Mouse (Mus musculus): ENCODE measurements around the gene Pkig.

Pkig gene

GRCm38 (mm10) chr2:163712473-163712872 is 54.3 kb downstream of the Pkig start:
- DNase-seq = peak; percentile 71

GRCm38 (mm10) chr2:163712874-163713273 is 54.7 kb downstream of the Pkig start:
- peak; percentile 59 for DNase-seq

GRCm38 (mm10) chr2:163713340-163713739 is 55.2 kb downstream of the Pkig start:
- peak; percentile 53 for DNase-seq

- DNase-seq = no peak
Observed at GRCm38 (mm10) chr2:163716448-163716847, 58.3 kb downstream of the Pkig start.

- DNase-seq = peak; percentile 38
Observed at GRCm38 (mm10) chr2:163716853-163717252, 58.7 kb downstream of the Pkig start.

- DNase-seq = no peak
Observed at GRCm38 (mm10) chr2:163718526-163718925, 60.3 kb downstream of the Pkig start.

- peak; percentile 87 for DNase-seq
Observed at GRCm38 (mm10) chr2:163718951-163719603, 60.9 kb downstream of the Pkig start.

- no peak for DNase-seq
Observed at GRCm38 (mm10) chr2:163719616-163720015, 61.4 kb downstream of the Pkig start.

GRCm38 (mm10) chr2:163722550-163722949 is 64.4 kb downstream of the Pkig start:
- DNase-seq = no peak

- DNase-seq = no peak
Observed at GRCm38 (mm10) chr2:163726766-163727393, 68.7 kb downstream of the Pkig start.

GRCm38 (mm10) chr2:163728300-163728699 is 70.1 kb downstream of the Pkig start:
- no peak for DNase-seq

- DNase-seq = no peak
Observed at GRCm38 (mm10) chr2:163732021-163732420, 73.8 kb downstream of the Pkig start.

- no peak for DNase-seq
Observed at GRCm38 (mm10) chr2:163735163-163735562, 77.0 kb downstream of the Pkig start.

GRCm38 (mm10) chr2:163735980-163736379 is 77.8 kb downstream of the Pkig start:
- no peak for DNase-seq

GRCm38 (mm10) chr2:163742656-163743055 is 84.5 kb downstream of the Pkig start:
- no peak for DNase-seq

GRCm38 (mm10) chr2:163743357-163743756 is 85.2 kb downstream of the Pkig start:
- no peak for DNase-seq

GRCm38 (mm10) chr2:163744801-163745570 is 86.8 kb downstream of the Pkig start:
- peak; percentile 80 for DNase-seq

- DNase-seq = peak; percentile 82
Observed at GRCm38 (mm10) chr2:163749647-163750611, 91.7 kb downstream of the Pkig start, which contains the start of gene Ada. TSS of gene Ada (minus strand) at chr2:163750239.

GRCm38 (mm10) chr2:163754228-163754627 is 96.0 kb downstream of the Pkig start:
- no peak for DNase-seq

- no peak for DNase-seq
Observed at GRCm38 (mm10) chr2:163756723-163757122, 98.5 kb downstream of the Pkig start.

- no peak for DNase-seq
Observed at GRCm38 (mm10) chr2:163758146-163758545, 100.0 kb downstream of the Pkig start.

GRCm38 (mm10) chr2:163760589-163760988 is 102.4 kb downstream of the Pkig start:
- DNase-seq = no peak

- DNase-seq = no peak
Observed at GRCm38 (mm10) chr2:163761402-163761801, 103.2 kb downstream of the Pkig start.

Measured in thymus, postnatal 25 days (tissue).